Mouse (Mus musculus) MEL (cell line): ENCODE measurements at regions not wholly inside any gene's neighbourhood (a gene's known extent, or its start where the extent isn't known, plus 50 kb on each side); places are given as distances from the start of the nearest gene placed in this dataset.

Experiments used
- CTCF ChIP-seq, 3 experiments: IDR thresholded peaks in 2 of 3; conservative IDR thresholded peaks in 1 of 3; 2 replicates each; pipeline ENCODE4 v1.5.1; 2011 to 2012; ENCODE audit warnings: low read length in 3 of 3, low read depth in 2 of 3, mild to moderate bottlenecking in 2 of 3, improper control_type of control experiment in 1 of 3, inconsistent platforms in 1 of 3, mixed read lengths in 1 of 3, moderate library complexity in 1 of 3; ENCODE audit not compliant: control insufficient read depth in 1 of 3, insufficient read depth in 1 of 3, poor library complexity in 1 of 3, severe bottlenecking in 1 of 3
- EP300 ChIP-seq, 2 experiments: IDR thresholded peaks; 2 replicates each; pipeline ENCODE4 v1.6.1; 2011; ENCODE audit warnings: improper control_type of control experiment in 2 of 2, low read length in 2 of 2, low read depth in 1 of 2, mild to moderate bottlenecking in 1 of 2
- ETS1 ChIP-seq: IDR thresholded peaks from 2 replicates; pipeline ENCODE4 v1.6.1; 2012; ENCODE audit warnings: low read depth, mild to moderate bottlenecking, inconsistent platforms, low read length, improper control_type of control experiment, moderate library complexity
- MAZ ChIP-seq: IDR thresholded peaks from 2 replicates; pipeline ENCODE4 v1.6.1; 2012; ENCODE audit warnings: low read depth, mild to moderate bottlenecking, inconsistent platforms, low read length, improper control_type of control experiment
- POLR2A ChIP-seq, 2 experiments: IDR thresholded peaks; 2 replicates each; pipeline ENCODE4 v1.6.1; 2011 to 2012; ENCODE audit warnings: low read length in 2 of 2, mild to moderate bottlenecking in 2 of 2, control low read depth in 1 of 2, improper control_type of control experiment in 1 of 2, low read depth in 1 of 2, moderate library complexity in 1 of 2; ENCODE audit not compliant: control insufficient read depth in 1 of 2, insufficient read depth in 1 of 2, poor library complexity in 1 of 2
- POLR2AphosphoS2 ChIP-seq: IDR thresholded peaks from 2 replicates; pipeline ENCODE4 v1.6.1; 2011; ENCODE audit warnings: low read length, improper control_type of control experiment
- TCF12 ChIP-seq: IDR thresholded peaks from 2 replicates; pipeline ENCODE4 v1.6.1; 2014; ENCODE audit warnings: low read depth, mild to moderate bottlenecking, inconsistent platforms, low read length, improper control_type of control experiment, moderate library complexity

GRCm38 (mm10) chr2:103211179-103211578, 91.9 kb downstream of the Ehf start:
- TF ChIP-seq POLR2A (IDR thresholded peaks at IDR 0.05; ENCODE audit: control insufficient read depth in 1 of 2, insufficient read depth in 1 of 2, low read depth in 1 of 2, low read length in 2 of 2, poor library complexity in 1 of 2) = no peak
- no peak for TF ChIP-seq CTCF (IDR thresholded peaks at IDR 0.05 in 2 of 3, conservative IDR thresholded peaks at IDR 0.05 in 1 of 3; ENCODE audit: control insufficient read depth in 1 of 3, insufficient read depth in 1 of 3, low read depth in 2 of 3, low read length in 3 of 3, poor library complexity in 1 of 3, severe bottlenecking in 1 of 3)
- no peak for TF ChIP-seq TCF12
- no peak for TF ChIP-seq EP300 (IDR thresholded peaks at IDR 0.05; ENCODE audit: low read depth in 1 of 2, low read length in 2 of 2)
- no peak for TF ChIP-seq POLR2AphosphoS2
- no peak for TF ChIP-seq MAZ
- no peak for TF ChIP-seq ETS1
